Mouse (Mus musculus) cerebellum, adult 11 months (tissue): Measurements from ENCODE around the gene Psmc3ip.

Experiments
- DNase-seq: peaks from one replicate; pipeline ENCODE4 v3.0.0; 2022

The Psmc3ip gene

DNA sequence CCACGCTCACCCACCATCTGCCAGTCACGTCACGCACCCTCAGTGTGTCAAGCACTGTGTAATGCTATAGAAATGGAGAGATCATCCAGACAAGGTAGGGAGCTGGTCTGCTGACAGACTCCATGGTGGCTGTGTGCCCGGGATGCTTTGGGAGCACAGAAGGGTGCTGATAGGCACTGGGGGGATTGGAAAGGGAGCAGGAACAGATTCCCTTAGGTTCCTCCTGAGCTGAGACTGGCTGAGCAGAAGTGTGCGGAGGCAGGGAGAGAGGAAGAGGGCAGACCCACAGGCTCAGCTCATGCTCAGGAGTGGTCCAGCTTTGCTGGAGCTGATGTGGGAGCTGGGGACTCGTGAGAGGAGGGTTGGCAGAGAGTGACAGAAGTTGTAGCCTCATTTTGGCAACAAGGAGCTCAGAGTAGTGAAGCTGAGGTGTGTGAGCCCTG, 44.2 kb downstream of the Psmc3ip start:
- DNase-seq, result no peak

GRCm38 (mm10) chr11:101050359-101050758, 44.9 kb downstream of the Psmc3ip start:
- peak; percentile 68 for DNase-seq

- DNase-seq, result no peak
Measured at GRCm38 (mm10) chr11:101047502-101047901, 47.7 kb downstream of the Psmc3ip start.

DNA sequence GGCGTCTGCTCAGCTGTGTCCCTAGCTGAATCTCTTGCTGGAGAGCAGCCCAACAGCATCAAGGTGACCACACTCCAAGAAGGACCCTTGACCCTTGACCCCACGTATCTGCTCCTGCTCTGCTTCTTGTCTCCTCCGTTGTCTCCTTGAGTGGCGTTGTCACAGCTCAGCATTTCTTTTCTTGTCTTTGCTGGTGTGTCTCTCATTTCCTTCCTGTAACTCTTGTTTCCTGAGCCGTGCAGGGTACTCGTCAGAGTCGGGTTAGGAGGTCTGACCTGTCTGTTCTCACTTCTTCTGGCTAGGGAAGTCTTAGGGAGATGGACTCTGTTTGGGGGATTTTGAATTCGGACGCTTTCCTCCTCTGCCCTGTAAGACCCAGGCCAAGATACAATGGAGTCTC, 48.8 kb downstream of the Psmc3ip start:
- no peak for DNase-seq

GRCm38 (mm10) chr11:101045826-101046225, 49.4 kb downstream of the Psmc3ip start:
- DNase-seq, result no peak
